Mouse (Mus musculus): Measurements from ENCODE around the gene Gnb3.

- TF ChIP-seq CTCF (IDR thresholded peaks at IDR 0.05; ENCODE audit: control insufficient read depth, insufficient read depth, insufficient replicate concordance, low read depth, low read length) (no peak), POLR2A (IDR thresholded peaks at IDR 0.05; ENCODE audit: control insufficient read depth, low read depth, low read length) (no peak)
Observed at GRCm38 (mm10) chr6:124812848-124813247, 27.2 kb downstream of the Gnb3 start.

Data from testis, adult 2 months (tissue).